In the genomic region with DNA sequence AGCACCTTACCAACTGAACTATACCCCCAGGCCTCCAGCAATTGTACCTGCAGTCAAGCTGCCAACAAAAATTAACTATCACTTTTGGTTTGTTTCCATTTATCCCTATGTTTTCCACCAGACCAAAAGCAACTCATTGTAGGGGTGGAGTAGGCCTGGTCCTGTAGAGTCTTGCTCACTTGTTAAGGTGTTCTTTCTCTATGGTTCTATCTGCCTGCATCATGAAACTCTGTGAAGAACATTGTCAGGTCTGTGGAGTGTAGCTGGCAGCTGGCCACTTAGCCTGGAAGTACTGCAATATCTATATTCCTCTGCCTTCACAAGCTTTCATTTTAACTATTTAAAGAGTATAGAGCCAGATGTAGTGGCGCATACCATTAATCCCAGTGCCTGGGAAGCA, we compare ENCODE assay signal across 31 mouse cellular contexts.
DNase-seq lines count a peak whose midpoint lies in the region; ATAC-seq and TF ChIP-seq lines count a peak whose summit lies in the region.
"Had no signal": no experiment of that assay in that cellular context is flagged by ENCODE, and none has a peak within 500 bp of the region (broad histone marks: within the 10 kb centered on the region; RNA-seq: fewer than 3 reads in every experiment).

No protein-coding gene starts in this region.

- TF ChIP-seq EP300 in stomach, postnatal 0 days (optimal IDR thresholded peaks at IDR 0.05) = no peak

- H3K36me3 ChIP-seq in heart, embryonic 12.5 days = no peaks in the 10 kb centered on the region
- H3K36me3 ChIP-seq in liver, embryonic 11.5 days (ENCODE audit: control insufficient read depth, insufficient read depth, low read length) = no peaks in the 10 kb centered on the region
- H3K36me3 ChIP-seq in liver, embryonic 16.5 days (ENCODE audit: control insufficient read depth, insufficient read depth) = no peaks in the 10 kb centered on the region
- no peaks in the 10 kb centered on the region for H3K36me3 ChIP-seq in stomach, postnatal 0 days (ENCODE audit: control insufficient read depth, insufficient read depth, low read length)
- H3K36me3 ChIP-seq: forebrain, embryonic 10.5 days; forebrain, embryonic 15.5 days; G1E; hindbrain, embryonic 13.5 days; limb, embryonic 12.5 days; midbrain, embryonic 12.5 days; neural tube, embryonic 12.5 days had no signal

- no peak for TF ChIP-seq CTCF in stomach, postnatal 0 days (IDR thresholded peaks at IDR 0.05; ENCODE audit: low read depth)

- no peak for ATAC-seq in heart, embryonic 12.5 days (ENCODE audit: insufficient number of reproducible peaks, low FRiP score)
- ATAC-seq in liver, embryonic 11.5 days (replicated peaks; ENCODE audit: low FRiP score) = no peak
- no peak for ATAC-seq in liver, embryonic 16.5 days (ENCODE audit: low read depth)
- ATAC-seq in stomach, postnatal 0 days (ENCODE audit: low FRiP score, low TSS enrichment) = no peak
- ATAC-seq: forebrain, embryonic 15.5 days; intestine, embryonic 16.5 days; lung, postnatal 0 days had no signal

- DNase-seq in heart, adult 11 months = peak; percentile 52
- no peak for DNase-seq in liver, embryonic 11.5 days (ENCODE audit: low spot score)
- no peak for DNase-seq in liver
- DNase-seq in stomach, postnatal 0 days (ENCODE audit: low spot score) = no peak
- no peak for DNase-seq in thymus, adult 18-20 months
- DNase-seq: adrenal gland, adult 8-10 months; cerebellum, adult 11 months; cerebellum, adult 9-10 months; cerebellum, postnatal 36 days; gastrocnemius, postnatal 10 days; heart, postnatal 4 days; layer of hippocampus, adult 9-11 months; lung, adult 18-20 months; lung, postnatal 4 days; right cerebral cortex, adult 18-20 months; thymus, postnatal 14 days had no signal

- H3K4me2 ChIP-seq in heart, embryonic 12.5 days = no peak overlapping the region
- no peak overlapping the region for H3K4me2 ChIP-seq in liver, embryonic 11.5 days
- no peak overlapping the region for H3K4me2 ChIP-seq in liver, embryonic 16.5 days (ENCODE audit: low read depth, low read length)
- no peak overlapping the region for H3K4me2 ChIP-seq in stomach, postnatal 0 days (replicated peaks; ENCODE audit: low read depth)
- H3K4me2 ChIP-seq: forebrain, embryonic 15.5 days; heart, embryonic 11.5 days; hindbrain, embryonic 13.5 days; limb, embryonic 12.5 days; midbrain, embryonic 12.5 days; neural tube, embryonic 12.5 days had no signal

- 93% methylated on average over 1 of the region's 1 CpGs for WGBS in heart, embryonic 12.5 days
- 93% methylated on average over 1 of the region's 1 CpGs for WGBS in liver, embryonic 11.5 days
- WGBS in liver, embryonic 16.5 days (ENCODE audit: insufficient replicate concordance) = 87% methylated on average over 1 of the region's 1 CpGs
- WGBS in stomach, postnatal 0 days = 97% methylated on average over 1 of the region's 1 CpGs

- no peak overlapping the region for H3K9ac ChIP-seq in heart, embryonic 12.5 days
- H3K9ac ChIP-seq in liver, embryonic 11.5 days (ENCODE audit: low read depth, low read length) = no peak overlapping the region
- H3K9ac ChIP-seq in liver, embryonic 16.5 days (ENCODE audit: low read depth, low read length) = peak overlapping the region; percentile 46; the same call in 1 of the 2 replicates
- no peak overlapping the region for H3K9ac ChIP-seq in stomach, postnatal 0 days (ENCODE audit: low read length)
- H3K9ac ChIP-seq: forebrain, embryonic 15.5 days; hindbrain, embryonic 13.5 days; limb, embryonic 12.5 days; midbrain, embryonic 12.5 days; neural tube, embryonic 12.5 days had no signal

- H3K27ac ChIP-seq in heart, embryonic 12.5 days (ENCODE audit: poor library complexity, severe bottlenecking) = no peak overlapping the region
- H3K27ac ChIP-seq in liver, embryonic 11.5 days (ENCODE audit: low read depth, low read length) = 0 out of 2 replicates have a peak overlapping the region, but pooled peaks have one; percentile 4
- peak overlapping the region; percentile 83 for H3K27ac ChIP-seq in liver, embryonic 16.5 days (ENCODE audit: low read length)
- H3K27ac ChIP-seq in stomach, postnatal 0 days (replicated peaks) = no peak overlapping the region
- H3K27ac ChIP-seq: forebrain, embryonic 10.5 days; forebrain, embryonic 15.5 days; hindbrain, embryonic 13.5 days; kidney, postnatal 0 days; limb, embryonic 12.5 days; midbrain, embryonic 12.5 days; neural tube, embryonic 12.5 days had no signal

- H3K9me3 ChIP-seq in heart, embryonic 12.5 days (replicated peaks) = no peaks in the 10 kb centered on the region
- H3K9me3 ChIP-seq in liver, embryonic 11.5 days (ENCODE audit: control insufficient read depth, low read length) = no peaks in the 10 kb centered on the region
- H3K9me3 ChIP-seq in liver, embryonic 16.5 days (replicated peaks; ENCODE audit: control insufficient read depth, low read length) = no peaks in the 10 kb centered on the region
- peaks cover 3% of the 10 kb centered on the region; the same call in 1 of the 2 replicates for H3K9me3 ChIP-seq in stomach, postnatal 0 days (ENCODE audit: control insufficient read depth, low read length)
- H3K9me3 ChIP-seq: forebrain, embryonic 10.5 days; forebrain, embryonic 15.5 days; G1E; hindbrain, embryonic 13.5 days; limb, embryonic 12.5 days; midbrain, embryonic 12.5 days; neural tube, embryonic 12.5 days had no signal

- no peak overlapping the region for H3K4me3 ChIP-seq in heart, embryonic 12.5 days
- H3K4me3 ChIP-seq in liver, embryonic 11.5 days (ENCODE audit: low read depth, low read length) = no peak overlapping the region
- H3K4me3 ChIP-seq in liver, embryonic 16.5 days (ENCODE audit: low read depth, low read length) = no peak overlapping the region
- H3K4me3 ChIP-seq in stomach, postnatal 0 days (ENCODE audit: low read depth, low read length) = no peak overlapping the region
- H3K4me3 ChIP-seq: forebrain, embryonic 10.5 days; forebrain, embryonic 15.5 days; hindbrain, embryonic 13.5 days; limb, embryonic 12.5 days; megakaryocyte, embryonic 14.5 days; midbrain, embryonic 12.5 days; myocyte; neural tube, embryonic 12.5 days had no signal

- peaks cover 15% of the 10 kb centered on the region for H3K4me1 ChIP-seq in heart, embryonic 12.5 days (replicated peaks)
- H3K4me1 ChIP-seq in liver, embryonic 11.5 days (replicated peaks; ENCODE audit: control insufficient read depth, insufficient read depth, low read length) = peaks cover 9% of the 10 kb centered on the region
- peaks cover 19% of the 10 kb centered on the region for H3K4me1 ChIP-seq in liver, embryonic 16.5 days (ENCODE audit: control insufficient read depth, low read depth, low read length)
- H3K4me1 ChIP-seq in stomach, postnatal 0 days (replicated peaks; ENCODE audit: control insufficient read depth, insufficient read depth) = no peaks in the 10 kb centered on the region; the same call in 1 of the 2 replicates
- H3K4me1 ChIP-seq: forebrain, embryonic 15.5 days; megakaryocyte, embryonic 14.5 days; neural tube, embryonic 12.5 days had no signal

- no peaks in the 10 kb centered on the region for H3K27me3 ChIP-seq in heart, embryonic 12.5 days (replicated peaks)
- H3K27me3 ChIP-seq in liver, embryonic 11.5 days (replicated peaks; ENCODE audit: control insufficient read depth, insufficient read depth, low read length) = no peaks in the 10 kb centered on the region
- H3K27me3 ChIP-seq in liver, embryonic 16.5 days (ENCODE audit: control insufficient read depth, insufficient read depth, low read depth, low read length) = no peaks in the 10 kb centered on the region
- H3K27me3 ChIP-seq in stomach, postnatal 0 days (ENCODE audit: control insufficient read depth, insufficient read depth, low read length) = no peaks in the 10 kb centered on the region
- H3K27me3 ChIP-seq: forebrain, embryonic 15.5 days; limb, embryonic 12.5 days; midbrain, embryonic 12.5 days; neural tube, embryonic 12.5 days had no signal

Comparison
In these comparisons a context has a peak if more than half of its experiments do, and no peak if none do; other contexts are left out.
1. H3K27ac ChIP-seq: peak in liver, embryonic 11.5 days (single experiment) and liver, embryonic 16.5 days (single experiment); none in heart, embryonic 12.5 days (single experiment) and stomach, postnatal 0 days (single experiment).